Mouse (Mus musculus) embryonic facial prominence, embryonic 12.5 days (tissue): ENCODE data around the gene Limk1. TPM values are rescaled to one million over a fixed set of nuclear protein-coding genes. Genes with fewer than 3 reads are reported as not detected.
"Not testable (repeated sequence)": the region's sequence is repeated elsewhere in the genome, so short reads cannot be mapped to it uniquely, and the experiment has no call there.

Experiments used
- ATAC-seq: fragments of 200-750 bp; cut with Nextera tagmentation; 2 replicates; pipeline ENCODE4 v1.8.0; 2017; ENCODE audit not compliant: insufficient number of reproducible peaks, insufficient read depth, low FRiP score, low TSS enrichment
- H3K27ac ChIP-seq: fragments of 300-500 bp; sonication (generic); 2 replicates; pipeline ENCODE4 v1.5.1; 2016; ENCODE audit warnings: mild to moderate bottlenecking
- H3K27me3 ChIP-seq: fragments of 300-500 bp; sonication (generic); 2 replicates; pipeline ENCODE4 v1.6.1; 2016; ENCODE audit warnings: mild to moderate bottlenecking, moderate library complexity
- H3K36me3 ChIP-seq: fragments of 300-500 bp; sonication (generic); 2 replicates; pipeline ENCODE4 v1.6.1; 2016; ENCODE audit warnings: mild to moderate bottlenecking
- H3K4me1 ChIP-seq: fragments of 300-500 bp; sonication (generic); 2 replicates; pipeline ENCODE4 v1.6.1; 2016
- H3K4me2 ChIP-seq: fragments of 300-500 bp; sonication (generic); replicated peaks from 2 replicates; pipeline ENCODE4 v1.6.1; 2016; ENCODE audit warnings: mild to moderate bottlenecking, moderate library complexity
- H3K4me3 ChIP-seq: fragments of 300-500 bp; sonication (generic); 2 replicates; pipeline ENCODE4 v1.5.1; 2016; ENCODE audit warnings: mild to moderate bottlenecking
- H3K9ac ChIP-seq: fragments of 300-500 bp; sonication (generic); 2 replicates; pipeline ENCODE4 v1.6.1; 2016; ENCODE audit warnings: mild to moderate bottlenecking, moderate library complexity
- H3K9me3 ChIP-seq: fragments of 300-500 bp; sonication (generic); 2 replicates; pipeline ENCODE4 v1.6.1; 2016; ENCODE audit warnings: mild to moderate bottlenecking, moderate library complexity
- WGBS: fragments of 180-500 bp; shearing (Covaris S2); methylation state at CpG from one replicate; pipeline ENCODE4 v1.1.7; 2016; 5-methylcytosine and 5-hydroxymethylcytosine counted together
- polyA plus RNA-seq: library from polyadenylated mRNA; unstranded; fragments of >200 nt; fragmentation: Nextera tagmentation; extraction: Ambion mirVana; gene quantifications from 2 replicates; pipeline ENCODE4 v1.2.1, GENCODE M21; 2016

The Limk1 gene
- polyA plus RNA-seq, 1 experiment from 2014 or later, result 12.3 TPM

GRCm38 (mm10) chr5:134675956-134676759 lies 12.2 kb downstream of the Limk1 start:
- Histone ChIP-seq H3K4me1 (peaks cover 24% of the 10 kb centered on the region), H3K4me3 (peak overlapping the region; percentile 33), H3K4me2 (peak overlapping the region; percentile 63), H3K27ac (peak overlapping the region; percentile 81), H3K9ac (peak overlapping the region; percentile 48), H3K36me3 (peaks cover 24% of the 10 kb centered on the region), H3K9me3 (no peaks in the 10 kb centered on the region), H3K27me3 (no peaks in the 10 kb centered on the region)
- 5% methylated on average over 14 of the region's 14 CpGs for WGBS
- ATAC-seq, result peak; percentile 66

GRCm38 (mm10) chr5:134674977-134675376 lies 13.4 kb downstream of the Limk1 start:
- Histone ChIP-seq H3K9ac (no peak overlapping the region), H3K27ac (no peak overlapping the region)
- ATAC-seq, result no peak

GRCm38 (mm10) chr5:134672611-134673010 lies 15.8 kb downstream of the Limk1 start:
- Histone ChIP-seq H3K27ac (no peak overlapping the region), H3K36me3 (peaks cover 41% of the 10 kb centered on the region)
- 91% methylated on average over 6 of the region's 6 CpGs for WGBS

More at GRCm38 (mm10) chr5:134674977-134675376, 13.4 kb downstream of the Limk1 start:
- Histone ChIP-seq H3K4me2 (no peak overlapping the region), H3K4me3 (no peak overlapping the region), H3K4me1 (peaks cover 21% of the 10 kb centered on the region), H3K9me3 (no peaks in the 10 kb centered on the region), H3K27me3 (no peaks in the 10 kb centered on the region), H3K36me3 (peaks cover 20% of the 10 kb centered on the region)
- WGBS, result 75% methylated on average over 5 of the region's 5 CpGs

GRCm38 (mm10) chr5:134672198-134672516 lies 16.2 kb downstream of the Limk1 start:
- no peak overlapping the region for H3K4me3 ChIP-seq
- no peak overlapping the region for H3K9ac ChIP-seq
- peaks cover 21% of the 10 kb centered on the region for H3K4me1 ChIP-seq
- H3K27me3 ChIP-seq, result no peaks in the 10 kb centered on the region
- no peaks in the 10 kb centered on the region for H3K9me3 ChIP-seq
- no peak overlapping the region for H3K27ac ChIP-seq
- H3K4me2 ChIP-seq, result no peak overlapping the region
- 83% methylated on average over 1 of the region's 1 CpGs for WGBS
- ATAC-seq, result no peak
- H3K36me3 ChIP-seq, result peaks cover 46% of the 10 kb centered on the region

More at GRCm38 (mm10) chr5:134672611-134673010, 15.8 kb downstream of the Limk1 start:
- Histone ChIP-seq H3K27me3 (no peaks in the 10 kb centered on the region), H3K9ac (no peak overlapping the region), H3K4me2 (no peak overlapping the region), H3K4me1 (peaks cover 21% of the 10 kb centered on the region), H3K9me3 (no peaks in the 10 kb centered on the region), H3K4me3 (no peak overlapping the region)
- no peak for ATAC-seq

DNA sequence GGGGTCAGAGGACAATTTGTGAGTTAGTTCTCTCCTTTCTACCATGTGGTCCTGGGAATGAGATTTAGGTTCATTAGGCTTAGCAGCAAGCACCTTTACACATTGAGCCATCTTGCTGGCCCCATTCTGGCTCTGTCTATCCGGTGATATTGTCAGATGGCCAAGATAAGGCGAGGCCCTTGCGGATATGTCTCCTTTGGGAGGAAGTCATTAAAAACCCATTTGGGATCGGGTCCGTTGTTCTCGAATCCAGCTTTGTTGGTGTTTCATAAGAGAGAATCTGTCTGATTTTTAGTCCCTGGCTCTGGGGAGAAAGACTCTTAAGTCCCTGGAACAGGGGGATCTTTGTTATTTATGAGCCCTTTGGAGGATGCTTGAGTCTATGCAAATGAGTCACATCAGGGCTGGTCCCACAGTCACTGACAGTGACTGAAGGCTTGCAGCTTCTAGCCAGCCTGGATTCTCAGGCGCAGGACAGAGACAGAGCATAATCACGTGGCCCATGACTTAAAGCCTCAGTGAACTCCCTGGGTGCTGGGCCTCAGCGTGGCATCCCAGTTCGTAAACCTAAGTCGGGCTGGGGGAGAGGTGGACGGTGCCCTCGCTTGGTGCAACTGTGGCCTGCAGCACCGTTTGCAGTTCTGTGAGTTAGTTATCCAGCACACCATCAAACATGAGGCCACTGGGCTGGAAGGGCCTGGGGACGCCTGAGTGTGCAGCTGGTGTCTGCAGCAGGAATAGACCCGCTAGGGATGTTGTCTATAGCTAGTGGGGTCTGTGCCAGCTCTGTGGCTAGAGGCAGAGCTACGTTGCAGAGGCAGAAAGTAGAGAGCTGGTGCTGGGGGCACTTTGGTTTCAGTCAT lies 16.8 kb downstream of the Limk1 start:
- peaks cover 48% of the 10 kb centered on the region for H3K36me3 ChIP-seq

DNA sequence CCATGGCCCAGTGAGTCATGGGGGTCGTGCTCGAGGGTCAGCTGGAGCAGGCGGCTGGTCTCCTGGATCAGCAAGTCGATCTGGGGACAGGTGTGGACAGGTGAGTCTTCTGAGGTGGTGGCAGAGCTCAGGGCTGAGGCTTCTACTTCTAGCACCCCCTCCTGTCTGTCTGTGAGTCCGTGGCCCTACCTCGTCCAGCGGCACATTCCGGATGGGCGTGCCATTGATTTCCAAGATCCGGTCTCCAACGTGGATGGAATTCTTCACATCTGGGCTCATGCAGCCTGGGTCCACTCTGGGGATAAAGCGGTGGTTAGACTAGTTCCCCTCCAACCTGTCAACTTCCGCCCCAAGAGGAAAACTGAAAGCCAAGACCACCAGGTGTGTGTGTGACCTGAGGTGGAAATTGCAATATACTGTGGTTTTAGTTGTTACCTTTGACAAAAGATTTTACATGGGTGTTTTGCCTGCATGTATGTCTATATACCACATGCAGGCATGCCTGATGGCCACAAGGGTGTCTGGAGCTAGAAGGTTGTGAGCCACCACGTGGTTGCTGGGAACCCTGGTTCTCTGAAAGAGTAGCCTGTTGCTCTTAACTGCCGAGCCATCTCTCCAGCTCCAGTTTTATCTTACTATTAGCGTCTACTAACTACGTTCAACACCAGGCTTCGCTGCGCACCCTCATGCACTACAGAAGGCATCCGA lies 19.2 kb downstream of the Limk1 start:
- WGBS, result 75% methylated on average over 20 of the region's 20 CpGs
- Histone ChIP-seq H3K27me3 (no peaks in the 10 kb centered on the region), H3K4me1 (no peaks in the 10 kb centered on the region), H3K4me3 (no peak overlapping the region), H3K9me3 (no peaks in the 10 kb centered on the region), H3K4me2 (no peak overlapping the region), H3K27ac (no peak overlapping the region), H3K9ac (no peak overlapping the region), H3K36me3 (peaks cover 69% of the 10 kb centered on the region)
- no peak for ATAC-seq

More for the DNA sequence above, 16.8 kb downstream of the Limk1 start:
- Histone ChIP-seq H3K9ac (no peak overlapping the region), H3K4me3 (no peak overlapping the region), H3K4me1 (peaks cover 15% of the 10 kb centered on the region), H3K4me2 (no peak overlapping the region), H3K9me3 (no peaks in the 10 kb centered on the region), H3K27me3 (no peaks in the 10 kb centered on the region), H3K27ac (no peak overlapping the region)
- WGBS, result 78% methylated on average over 17 of the region's 17 CpGs
- no peak for ATAC-seq

DNA sequence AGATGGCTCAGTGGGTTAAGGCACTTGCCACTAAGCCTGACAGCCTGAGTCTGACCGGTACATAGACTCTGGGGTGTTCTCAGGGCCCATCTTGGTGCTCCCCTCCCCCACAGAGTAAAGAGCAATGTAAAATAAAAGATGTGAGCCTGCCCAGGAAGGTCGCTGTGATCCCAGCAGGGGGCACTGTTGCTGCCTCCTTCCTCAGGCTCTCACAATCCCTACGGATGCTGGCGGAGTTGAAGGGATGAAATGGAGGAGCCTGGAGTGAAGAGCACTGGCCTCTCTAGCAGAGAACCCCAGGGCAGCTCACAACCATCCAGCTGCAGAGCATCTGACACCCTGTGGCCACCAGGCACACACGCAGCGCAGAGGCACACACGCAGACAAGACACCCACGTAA lies 19.9 kb downstream of the Limk1 start:
- no peaks in the 10 kb centered on the region for H3K9me3 ChIP-seq
- H3K4me1 ChIP-seq, result no peaks in the 10 kb centered on the region
- H3K36me3 ChIP-seq, result peaks cover 75% of the 10 kb centered on the region
- H3K9ac ChIP-seq, result no peak overlapping the region
- H3K4me2 ChIP-seq, result no peak overlapping the region
- WGBS, result 31% methylated on average over 8 of the region's 8 CpGs
- H3K4me3 ChIP-seq, result no peak overlapping the region
- no peak for ATAC-seq
- no peaks in the 10 kb centered on the region for H3K27me3 ChIP-seq
- H3K27ac ChIP-seq, result no peak overlapping the region

- Histone ChIP-seq H3K9ac (no peak overlapping the region), H3K36me3 (peaks cover 48% of the 10 kb centered on the region), H3K9me3 (no peaks in the 10 kb centered on the region), H3K27ac (no peak overlapping the region), H3K4me1 (no peaks in the 10 kb centered on the region), H3K4me2 (no peak overlapping the region), H3K27me3 (no peaks in the 10 kb centered on the region), H3K4me3 (no peak overlapping the region)
- 73% methylated on average over 4 of the region's 4 CpGs for WGBS
- no peak for ATAC-seq
Observed at GRCm38 (mm10) chr5:134656708-134657107, 31.7 kb downstream of the Limk1 start.

- Histone ChIP-seq H3K9me3 (no peaks in the 10 kb centered on the region; the same call in 1 of the 2 replicates), H3K9ac (no peak overlapping the region), H3K36me3 (peaks cover 6% of the 10 kb centered on the region; the same call in 1 of the 2 replicates), H3K27ac (no peak overlapping the region), H3K4me2 (no peak overlapping the region), H3K27me3 (no peaks in the 10 kb centered on the region), H3K4me3 (no peak overlapping the region), H3K4me1 (no peaks in the 10 kb centered on the region)
- no peak for ATAC-seq
- WGBS, result 67% methylated on average over 7 of the region's 7 CpGs
Observed at GRCm38 (mm10) chr5:134652015-134652414, 36.4 kb downstream of the Limk1 start.

GRCm38 (mm10) chr5:134650926-134651325 lies 37.5 kb downstream of the Limk1 start:
- Histone ChIP-seq H3K4me1 (no peaks in the 10 kb centered on the region), H3K27ac (no peak overlapping the region), H3K4me2 (no peak overlapping the region), H3K9me3 (no peaks in the 10 kb centered on the region; the same call in 1 of the 2 replicates), H3K9ac (no peak overlapping the region), H3K36me3 (no peaks in the 10 kb centered on the region), H3K4me3 (no peak overlapping the region), H3K27me3 (no peaks in the 10 kb centered on the region)
- no peak for ATAC-seq
- 51% methylated on average over 5 of the region's 5 CpGs for WGBS

DNA sequence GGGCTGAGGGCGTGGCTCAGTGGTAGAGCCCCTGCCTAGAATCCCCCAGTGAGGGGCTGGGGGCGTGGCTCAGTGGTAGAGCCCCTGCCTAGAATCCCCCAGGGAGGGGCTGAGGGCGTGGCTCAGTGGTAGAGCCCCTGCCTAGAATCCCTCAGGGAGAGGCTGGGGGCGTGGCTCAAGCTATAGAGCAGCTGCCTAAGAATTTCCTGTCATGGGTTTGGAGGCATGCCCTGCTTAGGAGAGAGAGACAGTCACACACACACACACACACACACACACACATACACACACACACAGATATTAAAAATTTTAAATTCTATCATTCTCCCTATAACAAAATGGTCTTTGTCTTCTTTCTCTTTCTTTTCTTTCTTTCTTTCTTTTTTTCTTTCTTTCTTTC lies 39.4 kb downstream of the Limk1 start:
- H3K9ac ChIP-seq, ATAC-seq, H3K4me2 ChIP-seq, H3K27me3 ChIP-seq, H3K4me3 ChIP-seq, H3K27ac ChIP-seq, H3K4me1 ChIP-seq, H3K36me3 ChIP-seq, H3K9me3 ChIP-seq: not testable (repeated sequence)
- 84% methylated on average over 4 of the region's 4 CpGs for WGBS
